Mouse (Mus musculus) cortical plate, adult 2 months (tissue): Measurements from ENCODE around the gene Htatip2.

Experiments
- CTCF ChIP-seq: fragments of 200-500 bp; IDR thresholded peaks from 2 replicates; pipeline ENCODE4 v1.5.1; 2011; ENCODE audit warnings: mild to moderate bottlenecking, control low read depth, low read length; ENCODE audit not compliant: insufficient read depth; ENCODE audit errors: extremely low read depth
- POLR2A ChIP-seq: fragments of 200-500 bp; IDR thresholded peaks from 2 replicates; pipeline ENCODE4 v1.6.1; 2011; ENCODE audit warnings: mild to moderate bottlenecking, low read length, control low read depth; ENCODE audit not compliant: insufficient read depth; ENCODE audit errors: extremely low read depth

DNA sequence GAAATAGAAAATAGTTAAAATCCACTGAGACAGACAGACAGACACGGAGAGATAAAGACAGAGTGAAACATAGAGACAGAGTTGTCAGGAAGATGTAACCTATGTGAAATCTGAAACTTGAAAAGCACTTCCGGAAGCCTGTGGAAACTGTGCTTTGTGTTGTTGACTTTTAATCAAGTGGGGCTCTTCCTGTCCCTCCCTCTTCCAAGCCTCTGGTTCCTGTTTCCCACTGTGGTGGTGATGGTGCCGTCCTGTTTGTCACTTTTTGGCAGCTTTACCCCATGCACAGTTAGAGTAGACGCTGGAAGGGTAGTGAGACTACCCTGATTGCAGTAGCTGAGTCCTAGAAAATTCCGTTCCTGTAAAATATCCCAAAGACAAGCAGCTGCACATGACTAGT, 17.4 kb upstream of the Htatip2 start:
- TF ChIP-seq CTCF (no peak), POLR2A (no peak)
